ENCODE assay signal across 11 mouse cellular contexts in the genomic region with DNA sequence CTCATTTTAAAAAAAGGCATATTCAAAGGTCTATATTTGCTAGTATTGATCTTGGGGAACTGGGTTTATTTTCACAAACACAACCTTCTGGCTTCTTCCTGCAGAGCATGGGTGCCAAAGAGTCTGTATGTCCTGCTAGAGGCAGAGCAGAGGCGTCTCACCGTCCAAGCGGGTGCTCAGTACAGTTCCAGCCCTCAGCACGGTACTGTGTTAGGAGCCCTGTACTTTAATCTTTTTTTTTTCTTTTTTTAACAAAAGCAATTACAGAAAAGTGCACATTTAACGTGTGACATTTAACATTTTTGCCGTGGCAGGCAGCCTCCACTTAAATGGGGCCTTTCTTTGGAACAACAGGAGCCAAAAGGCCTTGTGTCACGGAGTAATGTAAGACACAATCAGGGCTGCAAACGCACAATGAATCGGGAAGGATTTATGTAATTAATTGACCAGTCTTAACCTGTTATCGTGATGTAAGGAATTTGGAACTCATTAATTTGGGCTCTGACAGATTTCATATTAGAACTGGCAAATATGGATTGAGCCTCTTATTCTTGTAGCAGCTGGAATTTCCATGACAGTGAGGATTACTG.
DNase-seq lines count a peak whose midpoint lies in the region; ATAC-seq and TF ChIP-seq lines count a peak whose summit lies in the region.
"Had no signal": no experiment of that assay in that cellular context is flagged by ENCODE, and none has a peak within 500 bp of the region (broad histone marks: within the 10 kb centered on the region; RNA-seq: fewer than 3 reads in every experiment).

No protein-coding gene starts in this region.

- TF ChIP-seq CTCF in layer of hippocampus, adult 2 months (conservative IDR thresholded peaks at IDR 0.05): no peak

- H3K4me3 ChIP-seq in layer of hippocampus, adult 2 months: peak overlapping the region; percentile 61; the same call in 1 of the 2 replicates
- H3K4me3 ChIP-seq in forebrain, embryonic 10.5 days: no peak overlapping the region
- H3K4me3 ChIP-seq in hindbrain, embryonic 14.5 days (replicated peaks; ENCODE audit: low read length): peak overlapping the region; percentile 38; the same call in 1 of the 2 replicates
- no peak overlapping the region for H3K4me3 ChIP-seq in neural tube, embryonic 14.5 days (ENCODE audit: low read depth, low read length)
- H3K4me3 ChIP-seq: liver, embryonic 13.5 days had no signal

- H3K36me3 ChIP-seq in forebrain, embryonic 10.5 days (replicated peaks): no peaks in the 10 kb centered on the region
- 0 out of 2 replicates have a peak, but pooled peaks cover 5% of the 10 kb centered on the region for H3K36me3 ChIP-seq in hindbrain, embryonic 14.5 days (replicated peaks; ENCODE audit: control insufficient read depth, insufficient read depth)
- no peaks in the 10 kb centered on the region for H3K36me3 ChIP-seq in neural tube, embryonic 14.5 days (ENCODE audit: control insufficient read depth, insufficient read depth, low read length)
- H3K36me3 ChIP-seq: liver, embryonic 13.5 days had no signal

- peak overlapping the region; percentile 99 for H3K27ac ChIP-seq in layer of hippocampus, adult 2 months
- H3K27ac ChIP-seq in forebrain, embryonic 10.5 days: peak overlapping the region; percentile 95; the same call in 1 of the 2 replicates
- peak overlapping the region; percentile 100 for H3K27ac ChIP-seq in hindbrain, embryonic 14.5 days
- peak overlapping the region; percentile 98 for H3K27ac ChIP-seq in neural tube, embryonic 14.5 days (ENCODE audit: low read depth, low read length)
- H3K27ac ChIP-seq: liver, embryonic 13.5 days; macrophage had no signal

- 60% methylated on average over 10 of the region's 10 CpGs for WGBS in forebrain, embryonic 10.5 days
- 23% methylated on average over 10 of the region's 10 CpGs for WGBS in hindbrain, embryonic 14.5 days
- WGBS in neural tube, embryonic 14.5 days: 14% methylated on average over 10 of the region's 10 CpGs

- H3K27me3 ChIP-seq in forebrain, embryonic 10.5 days (ENCODE audit: poor library complexity, severe bottlenecking): no peaks in the 10 kb centered on the region
- no peaks in the 10 kb centered on the region for H3K27me3 ChIP-seq in hindbrain, embryonic 14.5 days (ENCODE audit: control insufficient read depth, insufficient read depth, low read length)
- no peaks in the 10 kb centered on the region for H3K27me3 ChIP-seq in neural tube, embryonic 14.5 days (ENCODE audit: control insufficient read depth, insufficient read depth, low read length)
- H3K27me3 ChIP-seq: Patski had no signal

- DNase-seq in layer of hippocampus, adult 2 months (ENCODE audit: low spot score in 2 of 2): no peak
- DNase-seq in layer of hippocampus, adult 9-10 months (ENCODE audit: low spot score): no peak
- DNase-seq in forebrain, embryonic 10.5 days (ENCODE audit: extremely low spot score, low spot score): no peak
- DNase-seq in hindbrain, embryonic 14.5 days (ENCODE audit: low spot score): peak; percentile 61
- no peak for DNase-seq in right cerebral cortex, postnatal 14 days
- DNase-seq in thymus, postnatal 14 days: no peak
- no peak for DNase-seq in urinary bladder, postnatal 4 days (ENCODE audit: low spot score in 2 of 2)

- peak overlapping the region; percentile 91 for H3K9ac ChIP-seq in hindbrain, embryonic 14.5 days
- H3K9ac ChIP-seq in neural tube, embryonic 14.5 days (replicated peaks; ENCODE audit: low read depth, low read length): peak overlapping the region; percentile 85; the same call in 1 of the 2 replicates
- H3K9ac ChIP-seq: liver, embryonic 13.5 days had no signal

- ATAC-seq in hindbrain, embryonic 14.5 days (ENCODE audit: low FRiP score): no peak
- no peak for ATAC-seq in neural tube, embryonic 14.5 days (ENCODE audit: low read depth)
- ATAC-seq: Patski had no signal

- H3K4me2 ChIP-seq in hindbrain, embryonic 14.5 days (replicated peaks): peak overlapping the region; percentile 85
- H3K4me2 ChIP-seq in neural tube, embryonic 14.5 days (ENCODE audit: low read depth, low read length): peak overlapping the region; percentile 97

- H3K9me3 ChIP-seq in forebrain, embryonic 10.5 days: no peaks in the 10 kb centered on the region
- no peaks in the 10 kb centered on the region for H3K9me3 ChIP-seq in hindbrain, embryonic 14.5 days (ENCODE audit: control insufficient read depth, low read length)
- no peaks in the 10 kb centered on the region for H3K9me3 ChIP-seq in neural tube, embryonic 14.5 days (ENCODE audit: control insufficient read depth, low read length)
- H3K9me3 ChIP-seq: liver, embryonic 13.5 days had no signal

- peaks cover 58% of the 10 kb centered on the region for H3K4me1 ChIP-seq in forebrain, embryonic 10.5 days
- H3K4me1 ChIP-seq in hindbrain, embryonic 14.5 days (replicated peaks; ENCODE audit: control insufficient read depth, insufficient read depth, low read length): peaks cover 46% of the 10 kb centered on the region
- peaks cover 15% of the 10 kb centered on the region for H3K4me1 ChIP-seq in neural tube, embryonic 14.5 days (ENCODE audit: control insufficient read depth, insufficient read depth, low read length)

Comparison
In these comparisons a context has a peak if more than half of its experiments do, and no peak if none do; other contexts are left out.
1. H3K4me3 ChIP-seq: peak in layer of hippocampus, adult 2 months (single experiment) and hindbrain, embryonic 14.5 days (single experiment); none in forebrain, embryonic 10.5 days (single experiment) and neural tube, embryonic 14.5 days (single experiment).
2. Peak in every context shown above with its lines, with median percentiles within 50 percentile points of each other: H3K27ac ChIP-seq.